Mouse (Mus musculus) hindbrain, embryonic 12.5 days (tissue): ENCODE measurements at regions not wholly inside any gene's neighbourhood (a gene's known extent, or its start where the extent isn't known, plus 50 kb on each side); places are given as distances from the start of the nearest gene placed in this dataset.

ENCODE experiments used
- ATAC-seq: fragments of 200-750 bp; cut with Nextera tagmentation; 2 replicates; pipeline ENCODE4 v1.8.0; 2017; ENCODE audit warnings: moderate TSS enrichment; ENCODE audit not compliant: low FRiP score
- H3K27ac ChIP-seq: fragments of 300-500 bp; sonication (generic); 2 replicates; pipeline ENCODE4 v1.5.1; 2016; ENCODE audit warnings: mild to moderate bottlenecking
- H3K27me3 ChIP-seq: fragments of 300-500 bp; sonication (generic); 2 replicates; pipeline ENCODE4 v1.6.1; 2016; ENCODE audit warnings: mild to moderate bottlenecking
- H3K36me3 ChIP-seq: fragments of 300-500 bp; sonication (generic); 2 replicates; pipeline ENCODE4 v1.6.1; 2016; ENCODE audit warnings: mild to moderate bottlenecking
- H3K4me1 ChIP-seq: fragments of 300-500 bp; sonication (generic); 2 replicates; pipeline ENCODE4 v1.6.1; 2016
- H3K4me2 ChIP-seq: fragments of 300-500 bp; sonication (generic); replicated peaks from 2 replicates; pipeline ENCODE4 v1.6.1; 2016; ENCODE audit warnings: mild to moderate bottlenecking
- H3K4me3 ChIP-seq: fragments of 300-500 bp; sonication (generic); 2 replicates; pipeline ENCODE4 v1.5.1; 2016; ENCODE audit warnings: mild to moderate bottlenecking
- H3K9ac ChIP-seq: fragments of 300-500 bp; sonication (generic); 2 replicates; pipeline ENCODE4 v1.6.1; 2016; ENCODE audit warnings: mild to moderate bottlenecking, moderate library complexity
- H3K9me3 ChIP-seq: fragments of 300-500 bp; sonication (generic); replicated peaks from 2 replicates; pipeline ENCODE4 v1.6.1; 2016; ENCODE audit warnings: mild to moderate bottlenecking
- whole genome bisulfite sequencing: fragments of 180-500 bp; shearing (Covaris S2); methylation state at CpG from one replicate; pipeline ENCODE4 v1.1.7; 2016; 5-methylcytosine and 5-hydroxymethylcytosine counted together

GRCm38 (mm10) chr14:47826545-47826944 lies 178.3 kb downstream of the Ktn1 start:
- Histone ChIP-seq H3K9ac (no peak overlapping the region), H3K4me3 (no peak overlapping the region), H3K9me3 (no peaks in the 10 kb centered on the region), H3K27me3 (no peaks in the 10 kb centered on the region), H3K4me1 (no peaks in the 10 kb centered on the region), H3K4me2 (no peak overlapping the region), H3K27ac (no peak overlapping the region), H3K36me3 (no peaks in the 10 kb centered on the region)
- WGBS = 70% methylated on average over 4 of the region's 4 CpGs
- no peak for ATAC-seq

GRCm38 (mm10) chr14:47827623-47828022 lies 179.4 kb downstream of the Ktn1 start:
- Histone ChIP-seq H3K4me1 (no peaks in the 10 kb centered on the region), H3K9me3 (no peaks in the 10 kb centered on the region), H3K4me3 (no peak overlapping the region), H3K9ac (no peak overlapping the region), H3K4me2 (no peak overlapping the region), H3K36me3 (no peaks in the 10 kb centered on the region), H3K27me3 (no peaks in the 10 kb centered on the region), H3K27ac (no peak overlapping the region)
- WGBS = 90% methylated on average over 2 of the region's 2 CpGs
- no peak for ATAC-seq

- no peaks in the 10 kb centered on the region for H3K27me3 ChIP-seq
- H3K9ac ChIP-seq = no peak overlapping the region
- H3K27ac ChIP-seq = no peak overlapping the region
- WGBS = 86% methylated on average over 10 of the region's 10 CpGs
- H3K4me2 ChIP-seq = no peak overlapping the region
- H3K9me3 ChIP-seq = no peaks in the 10 kb centered on the region
- H3K36me3 ChIP-seq = no peaks in the 10 kb centered on the region
- H3K4me1 ChIP-seq = no peaks in the 10 kb centered on the region
- ATAC-seq = no peak
- H3K4me3 ChIP-seq = no peak overlapping the region
Observed at GRCm38 (mm10) chr14:47833696-47834095, 185.4 kb downstream of the Ktn1 start.

GRCm38 (mm10) chr14:47835408-47835807 lies 187.2 kb downstream of the Ktn1 start:
- 70% methylated on average over 4 of the region's 4 CpGs for WGBS
- Histone ChIP-seq H3K9ac (no peak overlapping the region), H3K27me3 (no peaks in the 10 kb centered on the region), H3K4me2 (no peak overlapping the region), H3K36me3 (no peaks in the 10 kb centered on the region), H3K27ac (no peak overlapping the region), H3K4me3 (no peak overlapping the region), H3K9me3 (no peaks in the 10 kb centered on the region), H3K4me1 (peaks cover 13% of the 10 kb centered on the region)
- no peak for ATAC-seq

- H3K9me3 ChIP-seq = no peaks in the 10 kb centered on the region
- H3K27me3 ChIP-seq = no peaks in the 10 kb centered on the region
- H3K4me3 ChIP-seq = no peak overlapping the region
- H3K27ac ChIP-seq = peak overlapping the region; percentile 68
- H3K4me1 ChIP-seq = peaks cover 13% of the 10 kb centered on the region
- ATAC-seq = no peak
- H3K36me3 ChIP-seq = no peaks in the 10 kb centered on the region
- H3K4me2 ChIP-seq = no peak overlapping the region
- H3K9ac ChIP-seq = no peak overlapping the region
- 55% methylated on average over 6 of the region's 6 CpGs for WGBS
Observed at GRCm38 (mm10) chr14:47839493-47840215, 191.4 kb downstream of the Ktn1 start.

GRCm38 (mm10) chr14:47844366-47844765 lies 196.1 kb downstream of the Ktn1 start:
- H3K4me2 ChIP-seq = no peak overlapping the region
- ATAC-seq = no peak
- H3K4me1 ChIP-seq = peaks cover 7% of the 10 kb centered on the region
- WGBS = 90% methylated on average over 1 of the region's 1 CpGs
- H3K4me3 ChIP-seq = no peak overlapping the region
- no peak overlapping the region for H3K27ac ChIP-seq
- no peaks in the 10 kb centered on the region for H3K27me3 ChIP-seq
- H3K9me3 ChIP-seq = no peaks in the 10 kb centered on the region
- H3K36me3 ChIP-seq = no peaks in the 10 kb centered on the region
- no peak overlapping the region for H3K9ac ChIP-seq

GRCm38 (mm10) chr14:47848861-47849260 lies 200.6 kb downstream of the Ktn1 start:
- H3K4me2 ChIP-seq = no peak overlapping the region
- no peaks in the 10 kb centered on the region for H3K36me3 ChIP-seq
- H3K27me3 ChIP-seq = no peaks in the 10 kb centered on the region
- H3K4me3 ChIP-seq = no peak overlapping the region
- no peak for ATAC-seq
- H3K27ac ChIP-seq = no peak overlapping the region
- WGBS = 75% methylated on average over 4 of the region's 4 CpGs
- H3K9me3 ChIP-seq = no peaks in the 10 kb centered on the region
- H3K9ac ChIP-seq = no peak overlapping the region
- H3K4me1 ChIP-seq = no peaks in the 10 kb centered on the region

GRCm38 (mm10) chr14:47856280-47856765 lies 208.1 kb downstream of the Ktn1 start:
- Histone ChIP-seq H3K9me3 (0 out of 2 replicates have a peak, but pooled peaks cover 4% of the 10 kb centered on the region), H3K9ac (no peak overlapping the region), H3K36me3 (no peaks in the 10 kb centered on the region), H3K4me3 (no peak overlapping the region), H3K4me2 (no peak overlapping the region), H3K27me3 (no peaks in the 10 kb centered on the region), H3K27ac (no peak overlapping the region), H3K4me1 (no peaks in the 10 kb centered on the region)
- WGBS = 78% methylated on average over 7 of the region's 7 CpGs
- no peak for ATAC-seq

GRCm38 (mm10) chr14:47857271-47857670 lies 209.0 kb downstream of the Ktn1 start:
- H3K27ac ChIP-seq = no peak overlapping the region
- no peaks in the 10 kb centered on the region for H3K27me3 ChIP-seq
- no peak for ATAC-seq
- H3K9ac ChIP-seq = no peak overlapping the region
- H3K4me3 ChIP-seq = no peak overlapping the region
- H3K4me2 ChIP-seq = no peak overlapping the region
- no peaks in the 10 kb centered on the region for H3K36me3 ChIP-seq
- no peaks in the 10 kb centered on the region for H3K4me1 ChIP-seq
- H3K9me3 ChIP-seq = 0 out of 2 replicates have a peak, but pooled peaks cover 4% of the 10 kb centered on the region
- WGBS = 81% methylated on average over 4 of the region's 4 CpGs

- WGBS = 80% methylated on average over 15 of the region's 16 CpGs
Observed at GRCm38 (mm10) chr14:47857731-47858556, 209.7 kb downstream of the Ktn1 start.

GRCm38 (mm10) chr14:47862556-47862955 lies 214.3 kb downstream of the Ktn1 start:
- no peaks in the 10 kb centered on the region for H3K36me3 ChIP-seq
- H3K4me3 ChIP-seq = no peak overlapping the region
- no peaks in the 10 kb centered on the region for H3K27me3 ChIP-seq
- H3K9me3 ChIP-seq = no peaks in the 10 kb centered on the region
- H3K27ac ChIP-seq = no peak overlapping the region
- whole genome bisulfite sequencing = 74% methylated on average over 1 of the region's 1 CpGs
- H3K4me1 ChIP-seq = no peaks in the 10 kb centered on the region
- H3K4me2 ChIP-seq = no peak overlapping the region
- no peak overlapping the region for H3K9ac ChIP-seq
- no peak for ATAC-seq

More at GRCm38 (mm10) chr14:47857731-47858556, 209.7 kb downstream of the Ktn1 start:
- Histone ChIP-seq H3K9me3 (0 out of 2 replicates have a peak, but pooled peaks cover 4% of the 10 kb centered on the region), H3K4me2 (no peak overlapping the region), H3K9ac (no peak overlapping the region), H3K27ac (no peak overlapping the region), H3K4me3 (no peak overlapping the region), H3K4me1 (no peaks in the 10 kb centered on the region), H3K27me3 (no peaks in the 10 kb centered on the region), H3K36me3 (no peaks in the 10 kb centered on the region)
- ATAC-seq = no peak

- no peak overlapping the region for H3K27ac ChIP-seq
- 72% methylated on average over 5 of the region's 5 CpGs for WGBS
- no peaks in the 10 kb centered on the region for H3K36me3 ChIP-seq
- no peak for ATAC-seq
- H3K9me3 ChIP-seq = no peaks in the 10 kb centered on the region
- H3K4me2 ChIP-seq = no peak overlapping the region
- H3K9ac ChIP-seq = no peak overlapping the region
- H3K27me3 ChIP-seq = no peaks in the 10 kb centered on the region
- H3K4me1 ChIP-seq = no peaks in the 10 kb centered on the region
- H3K4me3 ChIP-seq = no peak overlapping the region
Observed at GRCm38 (mm10) chr14:47863067-47863466, 214.8 kb downstream of the Ktn1 start.
